Mouse (Mus musculus) forebrain, embryonic 11.5 days (tissue): ENCODE measurements at regions not wholly inside any gene's neighbourhood (a gene's known extent, or its start where the extent isn't known, plus 50 kb on each side); places are given as distances from the start of the nearest gene placed in this dataset.
A peak's percentile ranks its signal among the peaks of the same experiment; 100 is the strongest.

Experiments
- ATAC-seq: fragments of 200-750 bp; cut with Nextera tagmentation; replicated peaks from 2 replicates; pipeline ENCODE4 v1.8.0; 2017; ENCODE audit warnings: moderate TSS enrichment; ENCODE audit not compliant: low FRiP score
- DNase-seq: peaks from one replicate; pipeline ENCODE4 v3.0.0-alpha.2; 2017; ENCODE audit warnings: low spot score
- H3K27ac ChIP-seq: fragments of 300-500 bp; sonication (generic); 2 replicates; pipeline ENCODE4 v1.5.1; 2014; ENCODE audit warnings: low read depth, low read length
- H3K27me3 ChIP-seq: fragments of 300-500 bp; sonication (generic); 2 replicates; pipeline ENCODE4 v1.6.1; 2014; ENCODE audit warnings: mild to moderate bottlenecking, low read length, mixed read lengths; ENCODE audit not compliant: control insufficient read depth, insufficient read depth
- H3K36me3 ChIP-seq: fragments of 300-500 bp; sonication (generic); 2 replicates; pipeline ENCODE4 v1.6.1; 2014; ENCODE audit warnings: mild to moderate bottlenecking, low read length, moderate library complexity, mixed read lengths; ENCODE audit not compliant: control insufficient read depth, insufficient read depth
- H3K4me1 ChIP-seq: fragments of 300-500 bp; sonication (generic); replicated peaks from 2 replicates; pipeline ENCODE4 v1.6.1; 2014; ENCODE audit warnings: low read length, mixed read lengths; ENCODE audit not compliant: control insufficient read depth, insufficient read depth
- H3K4me2 ChIP-seq: fragments of 300-500 bp; sonication (generic); 2 replicates; pipeline ENCODE4 v1.6.1; 2014; ENCODE audit warnings: low read depth, mild to moderate bottlenecking, low read length, moderate library complexity, mixed read lengths; ENCODE audit not compliant: severe bottlenecking
- H3K4me3 ChIP-seq: fragments of 300-500 bp; sonication (generic); 2 replicates; pipeline ENCODE4 v1.5.1; 2014; ENCODE audit warnings: low read depth, low read length
- H3K9ac ChIP-seq: fragments of 300-500 bp; sonication (generic); 2 replicates; pipeline ENCODE4 v1.6.1; 2014; ENCODE audit warnings: low read length
- H3K9me3 ChIP-seq: fragments of 300-500 bp; sonication (generic); 2 replicates; pipeline ENCODE4 v1.6.1; 2016; ENCODE audit warnings: low read length, mixed read lengths; ENCODE audit not compliant: control insufficient read depth
- WGBS: fragments of 180-500 bp; shearing (Covaris S2); extraction: QIAGEN DNeasy Blood & Tissue Kit; methylation state at CpG from one replicate; pipeline ENCODE4 v1.1.7; 2014; 5-methylcytosine and 5-hydroxymethylcytosine counted together

GRCm38 (mm10) chr3:131917734-131918534 lies 167.2 kb upstream of the Dkk2 start:
- H3K27me3 ChIP-seq, result no peaks in the 10 kb centered on the region
- no peak overlapping the region for H3K4me2 ChIP-seq
- H3K9me3 ChIP-seq, result no peaks in the 10 kb centered on the region
- H3K9ac ChIP-seq, result no peak overlapping the region
- no peak overlapping the region for H3K4me3 ChIP-seq
- H3K4me1 ChIP-seq, result no peaks in the 10 kb centered on the region
- H3K27ac ChIP-seq, result no peak overlapping the region
- DNase-seq (no peak), ATAC-seq (no peak)
- no peaks in the 10 kb centered on the region for H3K36me3 ChIP-seq
- 84% methylated on average over 13 of the region's 13 CpGs for WGBS

- H3K4me1 ChIP-seq, result no peaks in the 10 kb centered on the region
- no peaks in the 10 kb centered on the region for H3K27me3 ChIP-seq
- DNase-seq (no peak), ATAC-seq (no peak)
- WGBS, result 83% methylated on average over 12 of the region's 12 CpGs
- H3K4me2 ChIP-seq, result no peak overlapping the region
- no peaks in the 10 kb centered on the region for H3K9me3 ChIP-seq
- no peaks in the 10 kb centered on the region for H3K36me3 ChIP-seq
- H3K27ac ChIP-seq, result no peak overlapping the region
- H3K9ac ChIP-seq, result no peak overlapping the region
- H3K4me3 ChIP-seq, result no peak overlapping the region
Observed at GRCm38 (mm10) chr3:131919476-131919875, 165.6 kb upstream of the Dkk2 start.

- H3K27ac ChIP-seq, result no peak overlapping the region
- DNase-seq, result no peak
- no peaks in the 10 kb centered on the region for H3K4me1 ChIP-seq
- no peaks in the 10 kb centered on the region for H3K27me3 ChIP-seq
- no peak for ATAC-seq
- WGBS, result 83% methylated on average over 6 of the region's 6 CpGs
- no peak overlapping the region for H3K9ac ChIP-seq
- H3K4me2 ChIP-seq, result no peak overlapping the region
- no peaks in the 10 kb centered on the region for H3K9me3 ChIP-seq
- H3K4me3 ChIP-seq, result no peak overlapping the region
- H3K36me3 ChIP-seq, result no peaks in the 10 kb centered on the region
Observed at GRCm38 (mm10) chr3:131921161-131921560, 163.9 kb upstream of the Dkk2 start.

- H3K4me2 ChIP-seq, result no peak overlapping the region
- H3K4me1 ChIP-seq, result no peaks in the 10 kb centered on the region
- H3K4me3 ChIP-seq, result no peak overlapping the region
- peak; percentile 61; the same call in 1 of the 2 replicates for ATAC-seq
- H3K9ac ChIP-seq, result no peak overlapping the region
- 50% methylated on average over 1 of the region's 1 CpGs for WGBS
- H3K9me3 ChIP-seq, result no peaks in the 10 kb centered on the region
- no peaks in the 10 kb centered on the region for H3K27me3 ChIP-seq
- H3K36me3 ChIP-seq, result no peaks in the 10 kb centered on the region
- no peak overlapping the region for H3K27ac ChIP-seq
- DNase-seq, result no peak
Observed at GRCm38 (mm10) chr3:131922733-131923132, 162.4 kb upstream of the Dkk2 start.

GRCm38 (mm10) chr3:131940896-131941295 lies 144.2 kb upstream of the Dkk2 start:
- Histone ChIP-seq H3K4me2 (no peak overlapping the region), H3K4me1 (no peaks in the 10 kb centered on the region), H3K36me3 (no peaks in the 10 kb centered on the region), H3K4me3 (no peak overlapping the region), H3K9ac (no peak overlapping the region), H3K27me3 (no peaks in the 10 kb centered on the region), H3K27ac (no peak overlapping the region), H3K9me3 (no peaks in the 10 kb centered on the region)
- DNase-seq (no peak), ATAC-seq (no peak)
- WGBS, result 60% methylated on average over 7 of the region's 7 CpGs

GRCm38 (mm10) chr3:131941961-131942753 lies 142.9 kb upstream of the Dkk2 start:
- Histone ChIP-seq H3K27ac (no peak overlapping the region), H3K4me3 (no peak overlapping the region), H3K27me3 (no peaks in the 10 kb centered on the region), H3K9ac (no peak overlapping the region), H3K4me2 (no peak overlapping the region), H3K36me3 (no peaks in the 10 kb centered on the region), H3K9me3 (no peaks in the 10 kb centered on the region), H3K4me1 (no peaks in the 10 kb centered on the region)
- DNase-seq, result no peak
- no peak for ATAC-seq
- WGBS, result 85% methylated on average over 24 of the region's 24 CpGs

- H3K9me3 ChIP-seq, result no peaks in the 10 kb centered on the region
- no peaks in the 10 kb centered on the region for H3K4me1 ChIP-seq
- no peak overlapping the region for H3K4me3 ChIP-seq
- H3K27ac ChIP-seq, result no peak overlapping the region
- DNase-seq (no peak), ATAC-seq (no peak)
- H3K27me3 ChIP-seq, result no peaks in the 10 kb centered on the region
- H3K4me2 ChIP-seq, result no peak overlapping the region
- H3K36me3 ChIP-seq, result no peaks in the 10 kb centered on the region
- no peak overlapping the region for H3K9ac ChIP-seq
- WGBS, result 91% methylated on average over 7 of the region's 7 CpGs
Observed at GRCm38 (mm10) chr3:131943436-131943835, 141.7 kb upstream of the Dkk2 start.

GRCm38 (mm10) chr3:131955771-131956170 lies 129.3 kb upstream of the Dkk2 start:
- ATAC-seq, result no peak

More at GRCm38 (mm10) chr3:131955771-131956170, 129.3 kb upstream of the Dkk2 start:
- Histone ChIP-seq H3K27ac (no peak overlapping the region), H3K27me3 (no peaks in the 10 kb centered on the region), H3K9ac (no peak overlapping the region), H3K4me3 (no peak overlapping the region), H3K4me2 (no peak overlapping the region), H3K36me3 (no peaks in the 10 kb centered on the region), H3K9me3 (no peaks in the 10 kb centered on the region), H3K4me1 (no peaks in the 10 kb centered on the region)
- WGBS, result 94% methylated on average over 11 of the region's 11 CpGs
- DNase-seq, result no peak
